Mouse (Mus musculus): ENCODE data around the gene Rgs7. TPM values are rescaled to one million over a fixed set of nuclear protein-coding genes. Genes with fewer than 3 reads are reported as not detected.

Rgs7 gene
- polyA plus RNA-seq, 1 experiment from 2014 or later = not detected

DNA sequence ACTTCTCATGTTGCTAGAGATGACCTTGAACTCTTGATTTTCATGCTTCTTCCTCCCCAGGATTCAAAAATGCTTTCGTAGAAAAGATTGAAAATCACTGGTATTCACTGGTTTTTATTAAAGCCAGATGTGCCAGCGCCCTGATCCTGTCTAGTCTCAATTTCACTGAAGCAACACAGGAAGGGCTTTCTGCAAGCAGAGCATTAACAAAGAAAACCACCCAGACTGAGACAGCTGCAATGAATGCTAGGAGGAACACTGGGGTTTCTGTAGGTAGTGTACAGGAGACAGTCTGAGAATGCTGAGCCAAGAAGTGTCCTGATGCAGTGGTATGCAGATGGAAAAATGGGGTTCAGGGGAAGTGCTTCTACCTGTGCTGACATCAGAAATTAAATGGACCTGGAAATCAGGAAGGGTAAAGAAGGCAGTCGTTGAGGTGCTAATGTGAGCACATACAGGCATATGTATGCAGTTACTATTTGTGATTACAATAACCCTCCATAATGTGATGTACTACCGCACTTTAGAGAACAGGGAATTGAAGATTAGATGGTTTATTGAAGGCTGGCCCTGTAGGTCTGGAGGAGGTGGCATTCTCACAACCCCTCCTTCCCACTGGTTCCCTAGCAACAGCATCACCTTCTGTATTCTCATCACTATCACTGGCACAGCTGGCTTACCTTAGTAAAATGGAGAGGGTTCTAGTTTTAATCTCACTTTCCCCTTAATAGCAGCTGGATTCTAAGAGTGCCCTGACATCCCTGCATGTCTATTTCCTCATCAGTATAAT, 412.3 kb downstream of the Rgs7 start:
- no peak overlapping the region for H3K27ac ChIP-seq
- H3K27me3 ChIP-seq (ENCODE audit: low read depth, poor library complexity, severe bottlenecking) = no peaks in the 10 kb centered on the region
- 59% methylated on average over 4 of the region's 4 CpGs for WGBS
- peaks cover 6% of the 10 kb centered on the region for H3K4me1 ChIP-seq
- no peak for DNase-seq (ENCODE audit: low spot score)
- no peak overlapping the region for H3K4me3 ChIP-seq
- no peaks in the 10 kb centered on the region for H3K9me3 ChIP-seq (replicated peaks)
- no peaks in the 10 kb centered on the region for H3K36me3 ChIP-seq

DNA sequence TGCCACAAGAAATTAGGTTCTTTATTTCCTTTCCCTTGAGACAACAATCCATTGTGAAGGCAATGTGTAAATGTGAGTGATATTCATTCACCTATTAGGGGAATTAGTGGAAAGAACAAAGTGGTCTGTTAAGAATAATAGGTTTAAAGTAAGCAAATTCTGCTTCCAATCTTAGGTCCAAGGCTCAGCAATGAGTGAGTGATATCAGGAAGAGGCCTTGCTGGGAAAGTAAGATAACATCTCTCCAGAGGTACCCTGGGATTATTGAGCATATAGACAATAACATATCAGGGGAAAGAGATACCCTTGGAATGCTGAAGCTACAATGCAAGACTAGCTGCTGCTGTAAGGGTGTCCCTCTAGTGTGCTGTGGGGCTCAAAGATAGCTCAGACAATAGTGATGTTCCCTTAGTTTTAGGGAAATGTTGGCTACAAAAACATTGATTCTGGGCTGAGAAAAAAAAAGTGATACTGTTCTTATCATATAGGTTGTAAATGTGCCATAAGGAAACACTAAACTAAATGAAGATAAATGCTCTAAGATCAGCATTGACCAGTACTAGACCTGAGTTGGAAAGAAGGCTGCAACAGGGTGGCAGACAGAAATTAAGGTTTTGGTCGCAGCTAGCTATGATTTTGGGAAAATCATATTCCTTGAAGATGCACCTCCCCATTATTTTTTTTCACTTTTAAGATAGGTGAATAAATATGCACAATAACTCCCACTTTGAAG, 418.6 kb downstream of the Rgs7 start:
- H3K27me3 ChIP-seq (ENCODE audit: low read depth, poor library complexity, severe bottlenecking) = no peaks in the 10 kb centered on the region
- no peak overlapping the region for H3K4me3 ChIP-seq
- 97% methylated on average over 1 of the region's 1 CpGs for WGBS
- no peaks in the 10 kb centered on the region for H3K4me1 ChIP-seq
- no peak for DNase-seq (ENCODE audit: low spot score)
- no peak overlapping the region for H3K27ac ChIP-seq
- H3K9me3 ChIP-seq (replicated peaks) = no peaks in the 10 kb centered on the region
- H3K36me3 ChIP-seq = no peaks in the 10 kb centered on the region

DNA sequence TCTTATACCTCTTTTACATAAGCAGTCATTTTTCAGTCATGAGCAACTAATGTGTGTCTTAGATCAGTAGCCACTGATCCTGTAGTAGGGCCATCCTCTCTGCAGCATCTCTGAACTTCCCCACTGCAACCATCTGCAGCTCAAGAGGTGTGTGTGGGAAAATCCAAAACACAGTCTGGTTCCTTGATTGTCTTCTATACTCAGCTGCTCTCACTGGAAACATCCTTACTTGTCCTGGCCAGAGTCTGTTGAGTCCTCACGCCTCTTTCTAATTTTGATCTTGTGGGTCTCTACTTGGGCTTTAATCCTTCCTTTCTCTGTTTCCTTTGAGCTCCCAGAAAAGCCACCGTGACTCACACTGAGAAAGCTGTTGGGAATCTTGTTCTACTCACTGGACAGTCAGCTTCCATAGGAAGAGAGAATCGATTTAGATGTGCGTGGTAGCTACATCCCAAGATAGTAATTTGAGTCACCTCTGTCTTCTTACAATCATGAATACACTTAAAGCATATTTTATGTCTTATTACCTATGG, 422.5 kb downstream of the Rgs7 start:
- WGBS = 87% methylated on average over 4 of the region's 4 CpGs
- DNase-seq (ENCODE audit: low spot score) = no peak

DNA sequence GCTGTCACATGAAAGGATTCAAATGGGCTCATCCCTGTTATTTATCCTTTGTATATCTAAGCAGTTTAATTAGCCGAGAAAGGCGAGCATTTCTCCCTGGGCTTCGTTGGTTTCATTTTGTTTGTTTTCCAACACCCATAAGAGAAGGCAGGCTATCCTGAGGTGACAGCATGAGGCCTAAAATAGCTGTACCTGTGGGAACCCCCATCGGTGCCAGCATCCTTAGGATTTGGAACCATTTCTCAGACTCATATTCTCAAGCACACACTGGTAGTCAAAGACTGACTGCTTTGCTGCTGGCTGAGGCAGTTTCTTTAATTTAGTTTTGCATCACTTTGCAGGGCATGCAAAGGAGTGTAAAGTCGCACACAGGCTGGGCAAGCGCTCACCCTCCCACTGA, 443.2 kb downstream of the Rgs7 start:
- Histone ChIP-seq H3K36me3 (no peaks in the 10 kb centered on the region), H3K4me3 (no peak overlapping the region), H3K27ac (no peak overlapping the region), H3K27me3 (ENCODE audit: low read depth, poor library complexity, severe bottlenecking) (no peaks in the 10 kb centered on the region), H3K4me1 (no peaks in the 10 kb centered on the region), H3K9me3 (replicated peaks) (no peaks in the 10 kb centered on the region)
- DNase-seq (ENCODE audit: low spot score) = no peak
- 90% methylated on average over 6 of the region's 6 CpGs for WGBS

More for the DNA sequence above, 422.5 kb downstream of the Rgs7 start:
- no peaks in the 10 kb centered on the region for H3K27me3 ChIP-seq (ENCODE audit: low read depth, poor library complexity, severe bottlenecking)
- H3K9me3 ChIP-seq (replicated peaks) = no peaks in the 10 kb centered on the region
- no peak overlapping the region for H3K27ac ChIP-seq
- no peaks in the 10 kb centered on the region for H3K4me1 ChIP-seq
- H3K36me3 ChIP-seq = no peaks in the 10 kb centered on the region
- H3K4me3 ChIP-seq = no peak overlapping the region

DNA sequence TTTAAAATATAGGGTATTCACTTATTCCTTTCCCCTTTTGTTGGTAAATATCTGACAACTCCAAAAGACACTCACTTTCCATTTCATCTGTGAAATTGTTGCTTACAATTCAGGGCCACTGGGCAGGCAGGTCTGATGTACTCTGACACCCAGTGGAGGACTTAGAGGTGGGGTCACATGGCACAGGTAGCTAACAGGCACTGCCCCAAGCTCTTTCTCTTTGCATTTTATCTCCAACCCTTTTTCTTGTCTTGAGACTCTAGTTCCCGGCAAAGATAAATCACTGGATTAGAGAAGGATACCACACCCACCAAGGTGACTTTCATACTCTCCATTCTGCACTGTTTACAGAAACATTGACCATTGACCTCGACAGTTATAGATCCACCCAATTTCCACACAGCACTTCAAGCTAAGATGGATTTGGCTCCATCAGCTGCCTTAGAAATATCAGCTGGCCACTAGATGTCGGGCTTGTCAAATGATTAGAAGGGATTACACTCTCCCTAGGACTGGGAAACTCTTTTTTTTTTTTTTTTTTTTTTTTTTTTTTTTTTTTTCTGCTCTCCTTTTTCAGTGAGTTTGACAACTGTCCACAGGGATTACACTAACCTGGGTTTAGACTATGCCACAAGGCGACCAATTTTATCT, 451.0 kb downstream of the Rgs7 start:
- no peak for DNase-seq (ENCODE audit: low spot score)
- Histone ChIP-seq H3K9me3 (replicated peaks) (no peaks in the 10 kb centered on the region), H3K4me1 (no peaks in the 10 kb centered on the region), H3K27me3 (ENCODE audit: low read depth, poor library complexity, severe bottlenecking) (no peaks in the 10 kb centered on the region), H3K4me3 (no peak overlapping the region), H3K27ac (no peak overlapping the region), H3K36me3 (no peaks in the 10 kb centered on the region)
- 68% methylated on average over 4 of the region's 4 CpGs for WGBS

DNA sequence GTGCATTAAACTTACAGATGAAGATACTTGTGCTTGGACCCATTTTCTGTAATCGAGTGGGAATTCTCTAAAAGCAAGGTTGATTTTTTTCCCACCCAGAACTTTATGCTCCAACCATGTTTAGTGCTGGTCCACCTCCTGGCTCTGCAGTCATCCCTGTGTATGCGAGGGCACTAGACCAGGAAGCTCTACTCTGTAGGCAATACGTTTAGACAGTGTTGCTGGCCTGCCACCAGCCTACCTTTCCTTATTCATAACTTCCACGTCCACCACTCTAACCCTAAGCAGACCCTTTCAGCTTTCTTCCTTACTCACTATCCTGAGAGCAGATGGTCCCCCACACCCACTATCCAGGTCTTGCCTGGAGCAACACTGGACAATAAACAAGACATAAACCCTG, 452.3 kb downstream of the Rgs7 start:
- H3K9me3 ChIP-seq (replicated peaks) = no peaks in the 10 kb centered on the region
- H3K4me3 ChIP-seq = no peak overlapping the region
- DNase-seq (ENCODE audit: low spot score) = no peak
- H3K36me3 ChIP-seq = no peaks in the 10 kb centered on the region
- peaks cover 7% of the 10 kb centered on the region for H3K4me1 ChIP-seq
- H3K27me3 ChIP-seq (ENCODE audit: low read depth, poor library complexity, severe bottlenecking) = no peaks in the 10 kb centered on the region
- WGBS = 93% methylated on average over 4 of the region's 4 CpGs
- no peak overlapping the region for H3K27ac ChIP-seq

DNA sequence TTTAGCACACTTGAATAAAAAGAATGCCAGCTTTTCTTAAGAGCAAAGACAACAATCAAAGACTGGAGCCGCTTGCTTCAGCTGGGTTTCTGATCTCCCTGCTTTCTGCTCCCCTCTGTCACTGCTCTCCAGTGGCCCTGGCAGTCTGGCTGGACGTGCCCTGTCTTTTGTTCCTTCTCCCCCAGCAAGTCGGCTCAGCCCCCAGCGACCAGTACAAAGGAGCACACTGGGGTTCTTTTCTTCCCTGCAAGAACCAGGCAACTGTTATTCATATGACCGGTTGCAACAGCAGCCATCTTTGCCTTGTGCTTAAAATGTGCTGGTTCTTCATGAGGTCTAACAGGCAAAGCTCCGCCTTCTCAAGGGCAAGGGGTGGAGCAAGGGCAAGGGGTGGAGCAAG, 452.7 kb downstream of the Rgs7 start:
- Histone ChIP-seq H3K27me3 (ENCODE audit: low read depth, poor library complexity, severe bottlenecking) (no peaks in the 10 kb centered on the region), H3K27ac (no peak overlapping the region), H3K4me3 (no peak overlapping the region), H3K4me1 (peaks cover 12% of the 10 kb centered on the region), H3K9me3 (replicated peaks) (no peaks in the 10 kb centered on the region), H3K36me3 (no peaks in the 10 kb centered on the region)
- no peak for DNase-seq (ENCODE audit: low spot score)
- WGBS = 59% methylated on average over 6 of the region's 6 CpGs

DNA sequence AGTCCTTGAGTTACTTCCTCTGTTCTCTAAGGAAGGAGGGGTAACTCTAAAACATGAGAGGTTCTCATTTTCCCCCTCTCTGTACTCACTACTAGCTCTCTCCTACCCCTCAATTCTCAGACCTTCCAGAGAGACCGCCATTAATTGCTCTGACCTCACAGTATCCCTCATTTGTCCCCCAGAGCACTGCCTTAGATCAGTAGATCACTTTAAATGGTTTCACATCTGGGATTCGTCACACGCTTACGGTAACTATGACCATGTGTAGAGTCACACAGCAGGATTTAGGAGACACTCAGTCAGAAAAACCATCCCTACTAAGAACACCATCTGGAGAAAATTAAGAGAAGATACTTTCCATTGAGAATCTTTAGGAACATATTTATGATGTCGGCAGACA, 456.8 kb downstream of the Rgs7 start:
- peaks cover 36% of the 10 kb centered on the region for H3K4me1 ChIP-seq
- WGBS = 23% methylated on average over 5 of the region's 5 CpGs
- no peaks in the 10 kb centered on the region for H3K36me3 ChIP-seq
- no peak overlapping the region for H3K27ac ChIP-seq
- no peak for DNase-seq (ENCODE audit: low spot score)
- no peaks in the 10 kb centered on the region; the same call in 1 of the 2 replicates for H3K27me3 ChIP-seq (ENCODE audit: low read depth, poor library complexity, severe bottlenecking)
- no peak overlapping the region for H3K4me3 ChIP-seq
- H3K9me3 ChIP-seq (replicated peaks) = no peaks in the 10 kb centered on the region

DNA sequence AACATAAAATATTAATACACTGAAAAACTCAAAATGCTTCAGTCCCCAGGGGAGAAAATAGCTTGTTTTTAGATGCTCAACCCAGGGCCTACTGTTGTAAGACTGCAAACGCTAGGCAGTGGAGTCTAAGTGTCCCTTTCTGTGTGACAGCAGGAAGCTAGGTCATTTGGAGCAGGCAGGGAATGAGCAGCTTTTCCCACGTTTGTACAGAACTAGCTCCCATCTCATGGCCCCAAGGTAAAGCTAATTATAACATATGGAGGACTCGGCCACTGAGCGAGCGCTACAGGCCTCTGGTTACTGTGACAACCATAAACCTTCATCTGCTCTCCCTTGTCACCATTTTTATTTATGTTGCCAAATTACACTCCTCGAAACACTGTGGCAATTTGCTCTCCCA, 460.3 kb downstream of the Rgs7 start:
- 8% methylated on average over 6 of the region's 6 CpGs for WGBS
- no peaks in the 10 kb centered on the region for H3K9me3 ChIP-seq (replicated peaks)
- H3K27me3 ChIP-seq (ENCODE audit: low read depth, poor library complexity, severe bottlenecking) = no peaks in the 10 kb centered on the region; the same call in 1 of the 2 replicates
- no peak for DNase-seq (ENCODE audit: low spot score)
- H3K4me3 ChIP-seq = no peak overlapping the region
- H3K4me1 ChIP-seq = peaks cover 51% of the 10 kb centered on the region
- H3K27ac ChIP-seq = no peak overlapping the region
- H3K36me3 ChIP-seq = no peaks in the 10 kb centered on the region

DNA sequence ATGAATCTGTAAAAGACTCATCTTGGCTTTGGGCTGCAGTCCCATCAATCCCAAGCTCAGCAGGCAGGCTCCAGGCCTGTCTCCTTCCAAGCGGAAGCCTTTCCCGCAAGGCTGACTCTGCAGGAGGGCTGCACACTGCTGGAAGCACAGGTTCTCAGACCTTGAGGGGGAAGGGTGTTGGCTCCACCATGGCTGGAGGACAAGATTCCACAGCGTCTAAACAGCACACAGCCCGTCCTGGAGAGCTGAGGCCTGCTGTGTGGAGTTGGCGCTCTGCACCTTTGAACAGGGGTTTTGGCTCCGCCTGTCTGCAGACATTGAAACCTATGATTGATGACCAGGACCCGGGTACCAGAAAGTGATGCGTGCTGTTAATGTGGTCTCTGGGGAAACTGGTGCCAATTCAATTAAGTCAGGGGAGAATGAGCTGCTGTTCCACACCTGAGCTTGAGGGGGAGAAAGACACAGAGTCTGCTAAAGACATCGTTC, 463.5 kb downstream of the Rgs7 start:
- peak; percentile 58 for DNase-seq (ENCODE audit: low spot score)
- H3K4me3 ChIP-seq = 0 out of 2 replicates have a peak overlapping the region, but pooled peaks have one; percentile 19
- H3K9me3 ChIP-seq (replicated peaks) = no peaks in the 10 kb centered on the region
- peak overlapping the region; percentile 51; the same call in 1 of the 2 replicates for H3K27ac ChIP-seq
- H3K27me3 ChIP-seq (ENCODE audit: low read depth, poor library complexity, severe bottlenecking) = no peaks in the 10 kb centered on the region; the same call in 1 of the 2 replicates
- whole genome bisulfite sequencing = 5% methylated on average over 9 of the region's 9 CpGs
- H3K36me3 ChIP-seq = no peaks in the 10 kb centered on the region
- peaks cover 38% of the 10 kb centered on the region for H3K4me1 ChIP-seq

DNA sequence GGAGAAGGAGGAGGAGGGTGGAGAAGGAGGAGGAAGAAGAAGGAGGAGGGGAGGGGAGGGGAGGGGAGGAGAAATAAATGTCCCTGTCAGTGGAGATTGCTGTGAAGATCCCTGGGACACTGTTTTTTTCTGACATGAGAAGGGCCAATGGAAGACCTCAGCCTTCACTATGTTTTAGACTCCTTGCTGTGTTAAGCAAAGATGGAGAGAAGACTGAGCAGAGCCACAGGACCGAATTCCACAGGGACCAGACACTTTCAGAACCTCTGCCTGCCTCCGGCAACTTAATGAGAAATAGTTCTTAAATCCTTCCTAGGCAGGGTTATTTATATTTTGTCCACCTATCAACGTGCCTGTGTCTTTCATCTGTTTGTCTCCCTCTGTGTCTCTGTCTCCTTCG, 464.0 kb downstream of the Rgs7 start:
- no peaks in the 10 kb centered on the region for H3K9me3 ChIP-seq (replicated peaks)
- H3K27me3 ChIP-seq (ENCODE audit: low read depth, poor library complexity, severe bottlenecking) = no peaks in the 10 kb centered on the region; the same call in 1 of the 2 replicates
- peaks cover 36% of the 10 kb centered on the region for H3K4me1 ChIP-seq
- 12% methylated on average over 4 of the region's 4 CpGs for WGBS
- H3K27ac ChIP-seq = no peak overlapping the region
- DNase-seq (ENCODE audit: low spot score) = no peak
- 0 out of 2 replicates have a peak overlapping the region, but pooled peaks have one; percentile 19 for H3K4me3 ChIP-seq
- no peaks in the 10 kb centered on the region for H3K36me3 ChIP-seq

DNA sequence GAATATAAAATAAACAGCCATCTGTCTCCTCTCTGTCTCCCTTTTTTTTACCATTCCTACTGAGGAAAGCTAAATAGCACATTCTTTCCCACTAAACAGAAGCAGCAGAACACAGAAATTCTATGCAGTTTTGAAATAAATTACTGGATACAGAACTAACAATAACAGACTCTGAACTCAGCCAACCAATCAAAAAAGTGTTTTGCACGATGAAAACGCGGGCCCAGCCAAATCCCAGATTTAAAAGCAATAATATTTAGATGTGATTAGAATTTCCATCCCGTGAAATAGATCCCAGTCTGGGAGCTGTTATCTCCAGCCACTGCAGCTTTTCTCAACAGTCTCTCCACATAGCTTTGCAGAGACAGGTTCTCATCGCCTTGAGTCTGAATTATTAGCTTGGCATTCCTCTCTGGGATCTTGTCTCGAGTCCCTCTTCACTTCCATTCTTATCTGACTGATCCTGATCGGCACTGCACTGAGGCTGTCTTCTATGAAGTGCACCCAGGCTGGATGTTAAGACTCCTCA, 466.5 kb downstream of the Rgs7 start:
- no peak overlapping the region for H3K27ac ChIP-seq
- H3K4me1 ChIP-seq = peaks cover 15% of the 10 kb centered on the region
- no peaks in the 10 kb centered on the region; the same call in 1 of the 2 replicates for H3K27me3 ChIP-seq (ENCODE audit: low read depth, poor library complexity, severe bottlenecking)
- WGBS = 79% methylated on average over 7 of the region's 7 CpGs
- H3K9me3 ChIP-seq (replicated peaks) = no peaks in the 10 kb centered on the region
- no peak overlapping the region for H3K4me3 ChIP-seq
- H3K36me3 ChIP-seq = no peaks in the 10 kb centered on the region
- no peak for DNase-seq (ENCODE audit: low spot score)

Data from limb, embryonic 10.5 days (tissue).